Mouse (Mus musculus) stomach, embryonic 14.5 days (tissue): ENCODE results near the gene Pdcd11. TPM values are rescaled to one million over a fixed set of nuclear protein-coding genes. Genes with fewer than 3 reads are reported as not detected.
A peak's percentile ranks its signal among the peaks of the same experiment; 100 is the strongest.
"Not testable (repeated sequence)": the region's sequence is repeated elsewhere in the genome, so short reads cannot be mapped to it uniquely, and the experiment has no call there.

ENCODE experiments used
- ATAC-seq: fragments of 200-750 bp; cut with Nextera tagmentation; 2 replicates; pipeline ENCODE4 v1.8.0; 2017; ENCODE audit warnings: low read depth, moderate TSS enrichment; ENCODE audit not compliant: insufficient number of reproducible peaks, insufficient read depth, low FRiP score
- H3K27ac ChIP-seq: fragments of 300-500 bp; sonication (generic); 2 replicates; pipeline ENCODE4 v1.5.1; 2014; ENCODE audit warnings: mild to moderate bottlenecking, low read length, moderate library complexity, mixed read lengths
- H3K27me3 ChIP-seq: fragments of 300-500 bp; sonication (generic); 2 replicates; pipeline ENCODE4 v1.6.1; 2014; ENCODE audit warnings: low read length, control low read depth, mixed read lengths; ENCODE audit not compliant: control insufficient read depth, insufficient read depth
- H3K36me3 ChIP-seq: fragments of 300-500 bp; sonication (generic); 2 replicates; pipeline ENCODE4 v1.6.1; 2014; ENCODE audit warnings: mild to moderate bottlenecking, control low read depth, low read length, moderate library complexity, mixed read lengths; ENCODE audit not compliant: control insufficient read depth, insufficient read depth
- H3K4me1 ChIP-seq: fragments of 300-500 bp; sonication (generic); 2 replicates; pipeline ENCODE4 v1.6.1; 2014; ENCODE audit warnings: low read length, control low read depth, mixed read lengths; ENCODE audit not compliant: control insufficient read depth, insufficient read depth
- H3K4me2 ChIP-seq: fragments of 300-500 bp; sonication (generic); replicated peaks from 2 replicates; pipeline ENCODE4 v1.6.1; 2014; ENCODE audit warnings: low read depth, low read length, control low read depth
- H3K4me3 ChIP-seq: fragments of 300-500 bp; sonication (generic); 2 replicates; pipeline ENCODE4 v1.5.1; 2014; ENCODE audit warnings: low read depth, low read length, control low read depth
- H3K9ac ChIP-seq: fragments of 300-500 bp; sonication (generic); replicated peaks from 2 replicates; pipeline ENCODE4 v1.6.1; 2014; ENCODE audit warnings: low read depth, mild to moderate bottlenecking, control low read depth, low read length, moderate library complexity, mixed read lengths
- H3K9me3 ChIP-seq: fragments of 300-500 bp; sonication (generic); 2 replicates; pipeline ENCODE4 v1.6.1; 2016; ENCODE audit warnings: low read depth, low read length, control low read depth; ENCODE audit not compliant: control insufficient read depth
- WGBS: fragments of 180-500 bp; shearing (Covaris S2); extraction: QIAGEN DNeasy Blood & Tissue Kit; methylation state at CpG from one replicate; pipeline ENCODE4 v1.1.7; 2014; 5-methylcytosine and 5-hydroxymethylcytosine counted together
- polyA plus RNA-seq: library from polyadenylated mRNA; unstranded; fragments of >200 nt; fragmentation: Nextera tagmentation; extraction: Ambion mirVana; gene quantifications from 2 replicates; pipeline ENCODE4 v1.2.1, GENCODE M21; 2014

Pdcd11 gene
- polyA plus RNA-seq, 1 experiment from 2014 or later = 10.0 TPM

DNA sequence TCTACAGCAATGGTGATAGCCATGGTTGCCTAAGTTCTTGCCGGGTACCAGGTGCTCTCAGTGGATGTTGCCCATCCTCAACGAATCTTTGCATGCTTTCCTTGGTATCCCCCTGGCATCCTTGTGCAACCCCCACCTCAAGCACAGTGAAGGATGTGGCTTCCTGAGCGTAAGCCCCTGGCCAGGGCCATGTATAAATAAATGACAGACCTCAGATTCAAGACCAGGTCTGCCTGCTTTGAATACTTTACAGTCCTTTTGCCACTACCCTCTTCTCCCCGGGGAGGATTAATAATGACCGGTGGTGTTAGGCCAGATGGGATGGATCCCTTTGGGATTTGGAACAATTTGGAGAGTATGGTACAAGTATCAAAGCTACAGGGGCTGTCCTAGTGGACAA is 45.6 kb downstream of the Pdcd11 start:
- Histone ChIP-seq H3K4me3 (no peak overlapping the region), H3K27ac (no peak overlapping the region), H3K4me2 (0 out of 2 replicates have a peak overlapping the region, but pooled peaks have one; percentile 75), H3K9me3 (no peaks in the 10 kb centered on the region), H3K9ac (no peak overlapping the region), H3K4me1 (peaks cover 20% of the 10 kb centered on the region), H3K36me3 (peaks cover 13% of the 10 kb centered on the region; the same call in 1 of the 2 replicates), H3K27me3 (no peaks in the 10 kb centered on the region)
- no peak for ATAC-seq
- WGBS = 84% methylated on average over 5 of the region's 5 CpGs

DNA sequence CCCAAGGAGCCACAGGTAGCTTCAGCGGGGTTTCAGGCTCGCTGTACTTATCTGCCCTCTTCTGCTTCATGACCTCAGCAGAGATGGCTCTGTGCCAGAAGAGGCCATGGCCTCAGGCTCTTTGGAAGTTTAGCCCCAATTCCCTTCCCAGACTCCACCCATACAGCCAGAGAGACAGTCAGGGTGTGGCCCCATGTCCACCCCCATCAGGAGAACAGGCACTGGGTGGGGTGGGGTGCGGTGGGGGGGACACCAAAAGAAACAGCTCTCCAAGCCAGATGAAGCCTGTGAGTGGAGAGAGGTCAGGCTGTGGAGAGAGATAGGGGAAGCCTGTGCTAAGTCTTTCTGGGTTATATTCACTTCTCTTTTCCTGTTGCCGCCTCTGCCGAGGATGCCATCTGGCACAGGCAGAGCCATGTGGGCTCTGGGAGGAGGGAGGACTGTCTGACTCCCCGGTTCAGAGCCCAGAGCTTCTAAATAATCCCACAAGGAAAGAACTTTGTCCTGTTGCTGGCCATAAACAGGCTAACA is 46.5 kb downstream of the Pdcd11 start:
- WGBS = 12% methylated on average over 6 of the region's 6 CpGs
- no peak for ATAC-seq
- H3K9me3 ChIP-seq = no peaks in the 10 kb centered on the region
- peak overlapping the region; percentile 65 for H3K9ac ChIP-seq
- H3K36me3 ChIP-seq = peaks cover 5% of the 10 kb centered on the region; the same call in 1 of the 2 replicates
- peaks cover 20% of the 10 kb centered on the region for H3K4me1 ChIP-seq
- H3K4me2 ChIP-seq = peak overlapping the region; percentile 75
- H3K4me3 ChIP-seq = peak overlapping the region; percentile 42
- H3K27me3 ChIP-seq = no peaks in the 10 kb centered on the region
- H3K27ac ChIP-seq = peak overlapping the region; percentile 87; the same call in 1 of the 2 replicates

DNA sequence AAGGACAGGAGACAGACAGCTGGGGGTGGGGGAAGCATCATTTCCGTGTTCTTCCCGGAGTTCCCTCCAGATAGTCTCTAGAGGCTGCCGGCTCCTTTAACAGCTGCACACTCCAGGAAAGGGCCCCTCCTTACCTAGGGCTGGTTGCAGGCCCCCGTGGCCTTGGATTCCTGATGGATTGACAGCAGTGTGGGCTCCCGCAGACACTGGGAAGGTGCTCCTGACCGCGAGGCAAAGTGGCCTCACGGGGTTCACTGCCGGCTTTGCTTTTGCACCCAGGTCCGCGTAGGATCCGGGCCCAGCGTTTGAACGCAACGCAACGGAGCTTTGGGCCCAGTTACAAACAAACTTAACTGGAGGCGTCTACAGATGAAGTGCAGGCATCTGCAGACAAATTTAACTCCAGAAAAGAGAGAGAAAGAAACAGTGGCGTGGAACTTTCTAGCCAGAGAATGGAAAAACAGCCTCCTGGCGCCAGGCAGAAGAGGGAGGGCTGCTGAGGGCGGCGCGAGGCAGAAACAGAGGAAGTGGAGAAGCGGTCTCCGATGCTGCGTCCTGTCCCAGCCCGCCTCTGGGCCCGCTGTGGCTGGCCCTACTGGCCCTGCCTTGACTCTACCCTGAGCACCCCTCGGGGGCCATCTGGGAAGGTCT is 47.3 kb downstream of the Pdcd11 start, which contains the start of gene Calhm2:
Gene Calhm2 (minus strand): TSS at position 524 of the 651 bp plus-strand sequence.
- H3K27ac ChIP-seq = peak within 1 kb of the TSS; percentile 87
- WGBS = 3% methylated on average over 28 of the region's 28 CpGs
- peak within 1 kb of the TSS; percentile 75 for H3K4me2 ChIP-seq
- no peaks in the 10 kb centered on the region for H3K27me3 ChIP-seq
- H3K4me3 ChIP-seq = peak within 1 kb of the TSS; percentile 42
- H3K36me3 ChIP-seq = peaks cover 5% of the 10 kb centered on the region; the same call in 1 of the 2 replicates
- H3K4me1 ChIP-seq = peaks cover 20% of the 10 kb centered on the region
- no peaks in the 10 kb centered on the region for H3K9me3 ChIP-seq
- H3K9ac ChIP-seq = peak within 1 kb of the TSS; percentile 65
- ATAC-seq = peak; percentile 65; the same call in 1 of the 2 replicates

DNA sequence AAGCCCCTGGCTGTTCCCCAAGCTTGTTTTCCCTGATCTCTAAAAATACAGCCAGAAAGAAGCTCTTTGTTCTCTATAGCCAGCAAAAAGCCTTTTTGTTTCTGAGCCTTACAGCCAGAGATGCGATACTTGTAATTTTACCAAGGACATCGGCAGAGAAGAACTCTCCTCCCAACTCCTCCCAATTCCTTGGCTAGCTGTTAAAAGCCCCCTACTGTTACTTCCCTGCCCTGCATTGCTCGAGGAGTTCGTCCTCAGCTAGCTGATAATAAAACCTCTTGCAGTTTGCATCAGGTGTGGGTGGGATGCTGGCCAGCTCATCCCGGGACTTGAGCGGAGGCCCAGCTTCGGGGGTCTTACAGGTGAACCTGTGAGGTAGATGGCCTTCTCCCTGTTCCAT is 49.0 kb downstream of the Pdcd11 start:
- not testable (repeated sequence) for H3K4me2 ChIP-seq, ATAC-seq
- 28% methylated on average over 7 of the region's 7 CpGs for WGBS

DNA sequence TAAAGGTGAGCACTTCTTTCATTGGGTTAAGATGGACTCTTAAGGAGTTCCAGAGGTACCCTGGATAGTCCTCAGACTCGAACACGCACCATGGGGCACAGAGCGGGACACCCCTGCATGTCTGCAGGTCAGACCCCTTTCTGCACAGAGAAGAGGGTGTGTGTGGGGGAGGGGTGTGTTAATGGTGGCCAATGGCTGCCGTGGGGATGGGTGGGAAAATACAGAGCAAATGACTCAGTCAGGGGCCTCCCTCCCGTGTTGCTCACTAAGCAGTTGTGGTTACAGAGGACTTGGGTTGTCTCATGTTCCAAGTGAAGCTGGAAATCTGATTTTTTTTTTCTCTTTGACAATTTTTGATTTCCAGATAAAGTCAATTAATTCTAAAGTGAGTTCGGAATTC is 51.9 kb downstream of the Pdcd11 start:
- ATAC-seq = no peak
- H3K27me3 ChIP-seq = no peaks in the 10 kb centered on the region
- 76% methylated on average over 6 of the region's 6 CpGs for WGBS

More for the DNA sequence above, 49.0 kb downstream of the Pdcd11 start:
- not testable (repeated sequence) for H3K9me3 ChIP-seq, H3K9ac ChIP-seq, H3K27me3 ChIP-seq, H3K27ac ChIP-seq, H3K36me3 ChIP-seq, H3K4me3 ChIP-seq
- peaks cover 20% of the 10 kb centered on the region for H3K4me1 ChIP-seq

DNA sequence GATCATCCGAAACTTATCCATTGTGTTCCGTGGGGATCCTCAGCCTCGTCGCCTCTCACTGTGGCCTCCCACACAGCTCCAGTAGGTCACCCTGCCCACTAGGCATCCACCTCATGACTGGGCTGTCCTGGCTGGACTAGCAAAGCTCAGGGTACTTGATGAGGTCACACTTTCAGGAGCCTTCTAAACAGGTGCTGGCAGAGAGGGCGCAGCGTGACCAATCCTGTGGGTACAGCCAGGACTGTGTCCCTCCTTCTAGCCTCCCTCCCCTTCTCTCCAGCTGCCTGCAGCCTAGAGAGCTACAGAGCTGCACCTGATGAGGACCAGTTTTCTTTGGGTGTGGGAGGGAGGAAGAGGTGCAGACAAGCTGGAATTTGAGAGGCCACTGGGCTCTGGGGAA is 53.6 kb downstream of the Pdcd11 start, which contains the start of gene Calhm1:
Gene Calhm1 (minus strand): TSS at position 101 of the 400 bp plus-strand sequence.
- no peak within 1 kb of the TSS for H3K27ac ChIP-seq
- H3K36me3 ChIP-seq = no peaks in the 10 kb centered on the region
- ATAC-seq = no peak
- H3K9ac ChIP-seq = no peak within 1 kb of the TSS
- no peaks in the 10 kb centered on the region for H3K4me1 ChIP-seq
- no peaks in the 10 kb centered on the region for H3K9me3 ChIP-seq
- no peak within 1 kb of the TSS for H3K4me3 ChIP-seq
- 90% methylated on average over 6 of the region's 6 CpGs for WGBS
- H3K4me2 ChIP-seq = no peak within 1 kb of the TSS
- no peaks in the 10 kb centered on the region for H3K27me3 ChIP-seq

More for the DNA sequence above, 51.9 kb downstream of the Pdcd11 start:
- Histone ChIP-seq H3K9ac (no peak overlapping the region), H3K36me3 (no peaks in the 10 kb centered on the region), H3K4me2 (no peak overlapping the region), H3K4me1 (peaks cover 9% of the 10 kb centered on the region), H3K4me3 (no peak overlapping the region), H3K9me3 (no peaks in the 10 kb centered on the region), H3K27ac (no peak overlapping the region)

DNA sequence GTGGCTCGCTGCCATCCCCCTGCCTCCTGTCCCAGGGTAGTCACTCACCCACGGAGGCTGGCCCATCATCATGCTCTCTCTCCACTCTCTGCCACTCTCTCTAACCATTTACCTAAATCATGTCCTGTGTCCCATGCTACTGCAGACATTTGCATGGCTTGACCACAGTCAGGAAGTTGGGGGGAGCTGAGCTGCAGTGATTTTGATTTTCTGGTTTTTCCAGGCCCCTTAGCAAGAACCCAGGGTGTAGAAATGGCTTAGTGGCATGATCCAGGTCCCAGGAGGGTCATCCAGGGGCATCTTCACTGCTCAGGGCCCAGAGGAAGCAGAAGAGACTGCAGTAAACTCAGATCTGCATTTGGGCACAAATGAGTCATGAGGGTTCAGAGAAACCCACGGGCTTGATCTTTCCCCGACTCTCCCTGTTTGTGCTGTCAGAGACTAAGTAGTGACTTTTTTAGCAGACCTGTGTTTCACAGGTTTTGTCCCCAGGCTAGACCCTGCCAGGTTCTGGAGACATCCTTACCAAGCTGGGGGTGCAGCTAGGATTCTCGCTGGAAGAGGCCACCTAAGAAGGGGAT is 57.8 kb downstream of the Pdcd11 start:
- H3K9ac ChIP-seq = no peak overlapping the region
- WGBS = 69% methylated on average over 5 of the region's 5 CpGs
- no peaks in the 10 kb centered on the region for H3K9me3 ChIP-seq
- H3K27ac ChIP-seq = no peak overlapping the region
- H3K4me1 ChIP-seq = no peaks in the 10 kb centered on the region
- H3K27me3 ChIP-seq = no peaks in the 10 kb centered on the region
- no peaks in the 10 kb centered on the region for H3K36me3 ChIP-seq
- ATAC-seq = no peak
- no peak overlapping the region for H3K4me3 ChIP-seq
- no peak overlapping the region for H3K4me2 ChIP-seq

DNA sequence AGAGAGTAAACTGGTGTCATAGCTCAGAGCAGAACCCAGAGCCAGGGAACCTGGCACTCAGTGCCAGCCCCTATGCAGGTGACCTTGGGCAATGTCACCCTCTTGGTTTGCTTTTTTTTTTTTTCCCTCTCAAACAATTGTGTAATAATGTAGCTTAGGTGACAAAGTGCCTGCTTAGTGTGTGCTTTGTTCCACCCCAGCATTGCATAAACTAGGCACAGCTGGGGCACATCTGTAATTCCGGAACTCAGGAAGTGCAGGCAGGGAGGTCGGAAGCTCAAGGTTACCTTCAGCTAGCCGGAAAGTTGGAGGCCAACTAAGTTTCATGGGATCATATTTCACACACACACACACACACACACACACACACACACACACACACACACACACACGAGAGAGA is 59.3 kb downstream of the Pdcd11 start:
- H3K9me3 ChIP-seq = no peaks in the 10 kb centered on the region
- H3K27ac ChIP-seq = no peak overlapping the region
- ATAC-seq = no peak
- no peaks in the 10 kb centered on the region for H3K27me3 ChIP-seq
- no peaks in the 10 kb centered on the region for H3K36me3 ChIP-seq
- WGBS = 39% methylated on average over 4 of the region's 4 CpGs
- no peak overlapping the region for H3K4me3 ChIP-seq
- no peaks in the 10 kb centered on the region for H3K4me1 ChIP-seq
- H3K4me2 ChIP-seq = no peak overlapping the region
- H3K9ac ChIP-seq = no peak overlapping the region
